Mouse (Mus musculus) C2C12 (cell line): ENCODE results near the gene Olfr574. TPM values are rescaled to one million over a fixed set of nuclear protein-coding genes. Genes with fewer than 3 reads are reported as not detected.

Source experiments
- H3K27me3 ChIP-seq: one replicate; pipeline ENCODE4 v1.6.1; 2011; ENCODE audit not compliant: control insufficient read depth, insufficient read depth, insufficient read length
- H3K36me3 ChIP-seq: one replicate; pipeline ENCODE4 v1.6.1; 2011; ENCODE audit not compliant: control insufficient read depth, insufficient read depth
- H3K4me3 ChIP-seq: one replicate; pipeline ENCODE4 v1.5.1; 2011; ENCODE audit warnings: mild to moderate bottlenecking, control low read depth; ENCODE audit not compliant: poor library complexity, insufficient read depth, severe bottlenecking
- H3K79me2 ChIP-seq: one replicate; pipeline ENCODE4 v1.6.1; 2011; ENCODE audit not compliant: control insufficient read depth, insufficient read depth
- H3K79me3 ChIP-seq: one replicate; pipeline ENCODE4 v1.6.1; 2011; ENCODE audit warnings: low read depth, control low read depth
- H3ac ChIP-seq: one replicate; pipeline ENCODE3; 2011; ENCODE audit warnings: low read depth; ENCODE audit not compliant: control insufficient read depth, insufficient read length
- CEBPB ChIP-seq: IDR thresholded peaks from one replicate; pipeline ENCODE4 v1.6.1; 2011; ENCODE audit warnings: low read depth, mild to moderate bottlenecking, control low read depth, moderate library complexity
- CTCF ChIP-seq: IDR thresholded peaks from one replicate; pipeline ENCODE4 v1.5.1; 2011; ENCODE audit not compliant: control insufficient read depth, insufficient read depth, insufficient read length
- FOSL1 ChIP-seq: IDR thresholded peaks from one replicate; pipeline ENCODE4 v1.8.0; 2011; ENCODE audit warnings: mild to moderate bottlenecking, low read length; ENCODE audit not compliant: poor library complexity, insufficient read depth, severe bottlenecking
- MAX ChIP-seq: IDR thresholded peaks from one replicate; pipeline ENCODE4 v1.6.1; 2011; ENCODE audit warnings: mild to moderate bottlenecking, control low read depth
- MYOD1 ChIP-seq: IDR thresholded peaks from one replicate; pipeline ENCODE4 v1.6.1; 2011; ENCODE audit warnings: low read depth; ENCODE audit not compliant: control insufficient read depth, insufficient read length
- MYOG ChIP-seq: IDR thresholded peaks from one replicate; pipeline ENCODE4 v1.6.1; 2011; ENCODE audit not compliant: control insufficient read depth, insufficient read length; ENCODE audit errors: extremely low read depth
- USF1 ChIP-seq: IDR thresholded peaks from one replicate; pipeline ENCODE4 v1.6.1; 2011; ENCODE audit warnings: low read depth, mild to moderate bottlenecking, control low read depth, moderate library complexity
- polyA plus RNA-seq: library from polyadenylated mRNA; unstranded; fragments of >200 nt; fragmentation: generic; extraction: Trizol; gene quantifications from one replicate; pipeline ENCODE4 v1.2.1, GENCODE M21; 2012; ENCODE audit warnings: missing spikeins

Gene Olfr574
- polyA plus RNA-seq, 1 experiment: not detected

GRCm38 (mm10) chr7:102924109-102924508, 24.2 kb upstream of the Olfr574 start, which contains the start of gene Olfr572:
TSS of gene Olfr572 (plus strand) at chr7:102924409.
- no peaks in the 10 kb centered on the region for H3K79me2 ChIP-seq
- H3K36me3 ChIP-seq: no peaks in the 10 kb centered on the region
- no peaks in the 10 kb centered on the region for H3K79me3 ChIP-seq
- H3K4me3 ChIP-seq: no peak within 1 kb of the TSS
- TF ChIP-seq CEBPB (no peak), FOSL1 (no peak), MYOD1 (no peak)
- H3ac ChIP-seq: no peak within 1 kb of the TSS
- no peaks in the 10 kb centered on the region for H3K27me3 ChIP-seq

DNA sequence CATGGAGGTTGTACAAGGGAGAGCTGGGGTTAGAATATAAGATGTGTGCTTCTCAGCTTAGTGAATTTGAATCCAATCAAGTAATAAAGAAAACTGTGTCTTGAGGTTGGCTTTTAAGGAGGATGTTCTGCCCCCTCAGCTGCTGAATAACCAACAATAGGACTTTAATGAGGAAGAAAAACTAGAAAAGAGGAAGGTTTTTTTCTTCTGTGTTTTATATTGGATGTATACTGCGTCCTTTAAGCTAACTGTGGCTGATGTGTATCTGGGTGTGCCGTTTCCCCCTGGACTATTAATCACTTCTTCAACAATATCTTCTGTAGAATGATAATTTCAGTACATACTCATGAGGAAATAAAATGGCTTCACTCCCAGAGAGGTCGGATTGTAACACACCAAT, 21.2 kb upstream of the Olfr574 start:
- TF ChIP-seq USF1 (no peak), FOSL1 (no peak), MYOG (no peak), MYOD1 (no peak), CEBPB (no peak), MAX (no peak), CTCF (no peak)
- Histone ChIP-seq H3K27me3 (no peaks in the 10 kb centered on the region), H3K79me2 (no peaks in the 10 kb centered on the region), H3K36me3 (no peaks in the 10 kb centered on the region), H3K4me3 (no peak overlapping the region), H3K79me3 (no peaks in the 10 kb centered on the region), H3ac (no peak overlapping the region)

- no peaks in the 10 kb centered on the region for H3K79me3 ChIP-seq
- no peaks in the 10 kb centered on the region for H3K79me2 ChIP-seq
- H3K4me3 ChIP-seq: no peak within 1 kb of the TSS
- TF ChIP-seq FOSL1: no peak
- no peak for TF ChIP-seq CTCF
- TF ChIP-seq USF1: no peak
- TF ChIP-seq MYOG: no peak
- no peak for TF ChIP-seq MAX
- TF ChIP-seq MYOD1: no peak
- TF ChIP-seq CEBPB: no peak
- H3K36me3 ChIP-seq: no peaks in the 10 kb centered on the region
- H3K27me3 ChIP-seq: no peaks in the 10 kb centered on the region
- no peak within 1 kb of the TSS for H3ac ChIP-seq
Measured at GRCm38 (mm10) chr7:102942475-102942874, 5.8 kb upstream of the Olfr574 start, which contains the start of gene Olfr573-ps1. TSS of gene Olfr573-ps1 (minus strand) at chr7:102942575.

- Histone ChIP-seq H3K27me3 (no peaks in the 10 kb centered on the region), H3ac (no peak overlapping the region), H3K79me3 (no peaks in the 10 kb centered on the region), H3K4me3 (no peak overlapping the region), H3K36me3 (no peaks in the 10 kb centered on the region), H3K79me2 (no peaks in the 10 kb centered on the region)
- TF ChIP-seq MYOD1 (no peak), CTCF (no peak), CEBPB (no peak), MYOG (no peak), FOSL1 (no peak), USF1 (no peak), MAX (no peak)
Measured at GRCm38 (mm10) chr7:102943417-102943816, 4.8 kb upstream of the Olfr574 start.

DNA sequence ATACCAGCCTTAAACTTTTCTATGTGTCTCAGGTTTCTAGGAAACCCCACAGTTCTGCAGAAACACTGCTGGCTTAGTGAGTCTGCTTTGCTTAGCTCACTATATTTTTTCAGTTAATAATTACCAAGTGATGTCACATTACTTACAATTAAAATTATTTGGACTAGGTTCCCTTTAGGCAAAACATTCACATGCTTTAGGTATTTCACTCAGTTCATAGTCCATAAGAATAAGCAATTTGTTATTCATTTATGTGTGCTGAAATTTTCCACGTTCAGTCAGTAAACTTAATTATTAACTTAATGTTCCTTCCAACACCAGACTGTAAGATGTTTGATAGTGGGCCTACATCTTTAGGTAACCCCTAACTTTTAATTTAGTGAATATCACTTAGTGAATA, 2.5 kb downstream of the Olfr574 start:
- H3ac ChIP-seq: no peak overlapping the region
- no peaks in the 10 kb centered on the region for H3K36me3 ChIP-seq
- H3K79me3 ChIP-seq: no peaks in the 10 kb centered on the region
- TF ChIP-seq CTCF: no peak
- no peak for TF ChIP-seq FOSL1
- TF ChIP-seq CEBPB: no peak
- TF ChIP-seq MAX: no peak
- no peak for TF ChIP-seq MYOD1
- no peak for TF ChIP-seq USF1
- H3K79me2 ChIP-seq: no peaks in the 10 kb centered on the region
- no peak overlapping the region for H3K4me3 ChIP-seq
- no peaks in the 10 kb centered on the region for H3K27me3 ChIP-seq

- H3K79me2 ChIP-seq: no peaks in the 10 kb centered on the region
- TF ChIP-seq MAX: no peak
- no peak for TF ChIP-seq MYOG
- no peak for TF ChIP-seq CTCF
- TF ChIP-seq CEBPB: no peak
- no peak for TF ChIP-seq MYOD1
- no peak for TF ChIP-seq FOSL1
- no peak for TF ChIP-seq USF1
- H3K36me3 ChIP-seq: no peaks in the 10 kb centered on the region
- no peak overlapping the region for H3ac ChIP-seq
- no peak overlapping the region for H3K4me3 ChIP-seq
- no peaks in the 10 kb centered on the region for H3K79me3 ChIP-seq
- H3K27me3 ChIP-seq: no peaks in the 10 kb centered on the region
Measured at GRCm38 (mm10) chr7:102958137-102958536, 9.9 kb downstream of the Olfr574 start.
